ENCODE assay signal across 11 mouse cellular contexts in the genomic region with DNA sequence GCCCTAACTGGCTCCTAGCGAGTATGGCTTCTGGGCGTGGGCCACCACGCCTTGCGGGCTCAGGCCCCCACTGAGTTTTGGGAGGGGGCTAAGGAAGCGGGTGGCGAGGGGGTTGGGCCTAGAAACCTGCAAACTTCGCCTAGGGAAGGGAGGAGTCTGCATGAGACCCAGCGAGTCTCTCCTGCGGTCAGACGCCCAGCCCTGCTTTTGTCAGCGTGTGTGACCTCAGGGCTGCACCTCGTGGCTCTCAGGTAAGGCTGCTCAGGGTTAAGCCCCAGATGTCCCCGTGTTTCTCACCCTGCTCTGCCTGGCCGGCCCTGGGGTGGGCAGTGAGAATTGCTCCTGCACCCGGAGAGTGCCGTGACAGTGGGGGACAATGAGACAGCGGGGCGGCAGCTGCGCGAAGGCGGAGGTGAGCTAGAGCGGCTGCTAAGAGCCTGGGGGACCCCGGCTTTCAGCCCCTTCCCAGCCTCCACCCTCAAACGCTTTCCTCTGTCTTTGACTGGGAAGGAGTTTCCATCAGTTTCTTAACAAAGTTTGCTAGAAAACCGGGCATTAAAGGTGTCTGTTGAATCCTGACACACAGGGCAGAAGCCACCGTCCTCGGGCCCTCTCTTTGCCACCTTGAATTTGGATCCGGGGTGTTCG. TPM values are rescaled to one million over a fixed set of nuclear protein-coding genes. Genes with fewer than 3 reads are reported as not detected.
DNase-seq lines count a peak whose midpoint lies in the region; ATAC-seq and TF ChIP-seq lines count a peak whose summit lies in the region.
"Had no signal": no experiment of that assay in that cellular context is flagged by ENCODE, and none has a peak within 500 bp of the region (broad histone marks: within the 10 kb centered on the region; RNA-seq: fewer than 3 reads in every experiment).

A gene (plus strand): TSS at position 145 of the 648 bp plus-strand sequence.

- DNase-seq in heart, adult 11 months: no peak
- peak; percentile 49 for DNase-seq in embryo, embryonic 11 days
- DNase-seq in intestine, embryonic 14.5 days (ENCODE audit: low spot score): peak; percentile 68
- DNase-seq in midbrain, postnatal 0 days (ENCODE audit: low spot score): no peak
- no peak for DNase-seq in thymus, adult 2 months
- no peak for DNase-seq in kidney, postnatal 36 days
- DNase-seq: cerebellum, adult 11-12 months; layer of hippocampus, adult 9-11 months had no signal

- H3K27me3 ChIP-seq in heart, embryonic 12.5 days (replicated peaks): peaks cover 22% of the 10 kb centered on the region
- H3K27me3 ChIP-seq in intestine, embryonic 14.5 days (replicated peaks; ENCODE audit: control insufficient read depth, insufficient read depth, low read length): peaks cover 27% of the 10 kb centered on the region
- peaks cover 21% of the 10 kb centered on the region for H3K27me3 ChIP-seq in midbrain, postnatal 0 days (ENCODE audit: insufficient read depth, low read length)
- peaks cover 9% of the 10 kb centered on the region; the same call in 1 of the 2 replicates for H3K27me3 ChIP-seq in thymus, adult 2 months (ENCODE audit: control insufficient read depth, insufficient read depth, low read length)

- H3K9me3 ChIP-seq in heart, embryonic 12.5 days (replicated peaks): no peaks in the 10 kb centered on the region
- no peaks in the 10 kb centered on the region for H3K9me3 ChIP-seq in intestine, embryonic 14.5 days (ENCODE audit: control insufficient read depth, low read length)
- no peaks in the 10 kb centered on the region for H3K9me3 ChIP-seq in midbrain, postnatal 0 days (ENCODE audit: low read length)

- ATAC-seq in heart, embryonic 12.5 days (ENCODE audit: insufficient number of reproducible peaks, low FRiP score): 0 out of 2 replicates have a peak, but pooled peaks have one; percentile 17
- ATAC-seq in intestine, embryonic 14.5 days (replicated peaks; ENCODE audit: low FRiP score, low TSS enrichment, low read depth): peak; percentile 36; the same call in 1 of the 2 replicates
- ATAC-seq in midbrain, postnatal 0 days (ENCODE audit: low FRiP score): no peak
- ATAC-seq in CD4-positive, CD25-positive, alpha-beta regulatory T cell, adult 4 months: no peak

- WGBS in heart, embryonic 12.5 days: 4% methylated on average over 29 of the region's 29 CpGs
- WGBS in intestine, embryonic 14.5 days: 11% methylated on average over 29 of the region's 29 CpGs
- WGBS in midbrain, postnatal 0 days: 4% methylated on average over 29 of the region's 29 CpGs
- 5% methylated on average over 29 of the region's 29 CpGs for WGBS in thymus, adult 2 months

- H3K36me3 ChIP-seq in heart, embryonic 12.5 days: no peaks in the 10 kb centered on the region
- no peaks in the 10 kb centered on the region for H3K36me3 ChIP-seq in intestine, embryonic 14.5 days (ENCODE audit: control insufficient read depth, insufficient read depth, low read length)
- H3K36me3 ChIP-seq in midbrain, postnatal 0 days (ENCODE audit: insufficient read depth, low read length): no peaks in the 10 kb centered on the region
- H3K36me3 ChIP-seq in thymus, adult 2 months (ENCODE audit: control insufficient read depth, insufficient read depth, low read length): no peaks in the 10 kb centered on the region

- 0 out of 2 replicates have a peak within 1 kb of the TSS, but pooled peaks have one; percentile 19 for H3K9ac ChIP-seq in heart, embryonic 12.5 days
- peak within 1 kb of the TSS; percentile 34 for H3K9ac ChIP-seq in intestine, embryonic 14.5 days (ENCODE audit: low read length)
- H3K9ac ChIP-seq in midbrain, postnatal 0 days (replicated peaks; ENCODE audit: low read length, poor library complexity, severe bottlenecking): no peak within 1 kb of the TSS

- peak within 1 kb of the TSS; percentile 39 for H3K4me3 ChIP-seq in heart, embryonic 12.5 days
- peak within 1 kb of the TSS; percentile 28 for H3K4me3 ChIP-seq in intestine, embryonic 14.5 days (ENCODE audit: low read depth, low read length)
- H3K4me3 ChIP-seq in midbrain, postnatal 0 days (ENCODE audit: low read depth, low read length): peak within 1 kb of the TSS; percentile 22
- H3K4me3 ChIP-seq in thymus, adult 2 months (ENCODE audit: control insufficient read depth, insufficient read depth, low read length): no peak within 1 kb of the TSS

- H3K4me2 ChIP-seq in heart, embryonic 12.5 days: peak within 1 kb of the TSS; percentile 73
- peak within 1 kb of the TSS; percentile 57 for H3K4me2 ChIP-seq in intestine, embryonic 14.5 days (ENCODE audit: low read length)
- H3K4me2 ChIP-seq in midbrain, postnatal 0 days (ENCODE audit: low read depth, low read length, poor library complexity, severe bottlenecking): peak within 1 kb of the TSS; percentile 48

- no peak within 1 kb of the TSS for H3K27ac ChIP-seq in heart, embryonic 12.5 days (ENCODE audit: poor library complexity, severe bottlenecking)
- no peak within 1 kb of the TSS for H3K27ac ChIP-seq in intestine, embryonic 14.5 days (ENCODE audit: low read depth)
- H3K27ac ChIP-seq in midbrain, postnatal 0 days (ENCODE audit: low read depth, low read length): no peak within 1 kb of the TSS
- H3K27ac ChIP-seq in thymus, adult 2 months (ENCODE audit: control insufficient read depth, insufficient read depth, low read length): no peak within 1 kb of the TSS

- TF ChIP-seq POLR2A in thymus, adult 2 months (IDR thresholded peaks at IDR 0.05; ENCODE audit: control insufficient read depth, extremely low read depth, insufficient read depth, low read length, poor library complexity): no peak

- no peak for TF ChIP-seq CTCF in midbrain, postnatal 0 days (IDR thresholded peaks at IDR 0.05)
- TF ChIP-seq CTCF in thymus, adult 2 months (IDR thresholded peaks at IDR 0.05; ENCODE audit: borderline replicate concordance, control insufficient read depth, extremely low read depth, insufficient read depth, low read length, poor library complexity): no peak

- peaks cover 10% of the 10 kb centered on the region for H3K4me1 ChIP-seq in heart, embryonic 12.5 days (replicated peaks)
- H3K4me1 ChIP-seq in intestine, embryonic 14.5 days (replicated peaks; ENCODE audit: control insufficient read depth, insufficient read depth, low read length): peaks cover 7% of the 10 kb centered on the region
- H3K4me1 ChIP-seq in midbrain, postnatal 0 days (ENCODE audit: insufficient read depth, low read length): peaks cover 4% of the 10 kb centered on the region
- no peaks in the 10 kb centered on the region for H3K4me1 ChIP-seq in thymus, adult 2 months (replicated peaks; ENCODE audit: control insufficient read depth, insufficient read depth, low read length)

RNA-seq across cellular contexts. Expression of the gene that starts here (rescaled TPM):
- polyA plus RNA-seq in heart, embryonic 12.5 days (2016; fragmentation: Nextera tagmentation; extraction: Ambion mirVana): 0.41 TPM in 1 of 2 replicates, not detected in the other
- 0.60 and 0.74 TPM in 2 replicates for polyA plus RNA-seq in intestine, embryonic 14.5 days (2014; fragmentation: Nextera tagmentation; extraction: Ambion mirVana)
- total RNA-seq in midbrain, postnatal 0 days (2014; rRNA removed): not detected in 2 replicates
- polyA plus RNA-seq in midbrain, postnatal 0 days (2015; fragmentation: Nextera tagmentation; extraction: Ambion mirVana): not detected in 2 replicates
- under 1 TPM in 1 of 2 experiments, not detected in 1; 0.11 TPM for polyA plus RNA-seq in CD4-positive, CD25-positive, alpha-beta regulatory T cell, adult 4 months (2017; shearing (Covaris generic))
- polyA plus RNA-seq in thymus, adult 2 months (2012; rRNA removed): 0.10 TPM in 1 of 2 replicates, not detected in the other
- polyA plus RNA-seq: small intestine, adult 2 months had no signal

Comparison
In these comparisons a context has a peak if more than half of its experiments do, and no peak if none do; other contexts are left out.
1. Peak in ATAC-seq, H3K4me3 ChIP-seq, H3K9ac ChIP-seq and H3K4me2 ChIP-seq in heart, embryonic 12.5 days; RNA of the gene not detected or under 1 TPM.
2. Peak in DNase-seq, ATAC-seq, H3K4me3 ChIP-seq, H3K9ac ChIP-seq and H3K4me2 ChIP-seq in intestine, embryonic 14.5 days; RNA of the gene not detected or under 1 TPM.